Mouse (Mus musculus): Measurements from ENCODE around the gene Tspan4. TPM values are rescaled to one million over a fixed set of nuclear protein-coding genes. Genes with fewer than 3 reads are reported as not detected.

The Tspan4 gene
- polyA plus RNA-seq, 1 experiment = 15.7 TPM

GRCm38 (mm10) chr7:141468164-141468521 is 6.9 kb upstream of the Tspan4 start:
- peak overlapping the region; percentile 87 for H3K27ac ChIP-seq (ENCODE audit: insufficient read depth, low read depth, low read length)
- H3K4me3 ChIP-seq (ENCODE audit: low read depth, low read length) = peak overlapping the region; percentile 76
- no peaks in the 10 kb centered on the region for H3K27me3 ChIP-seq (ENCODE audit: control insufficient read depth, insufficient read depth, low read length)
- peaks cover 27% of the 10 kb centered on the region for H3K36me3 ChIP-seq (ENCODE audit: control insufficient read depth, insufficient read depth, low read length)
- WGBS = 9% methylated on average over 5 of the region's 5 CpGs
- peaks cover 33% of the 10 kb centered on the region for H3K4me1 ChIP-seq (ENCODE audit: control insufficient read depth, insufficient read depth, insufficient read length, low read length)
- no peak for TF ChIP-seq POLR2A (IDR thresholded peaks at IDR 0.05; ENCODE audit: low read depth, low read length)
- TF ChIP-seq CTCF (IDR thresholded peaks at IDR 0.05; ENCODE audit: extremely low read depth, insufficient read length, insufficient replicate concordance, low read depth, low read length) = no peak

GRCm38 (mm10) chr7:141468522-141469211 is 6.4 kb upstream of the Tspan4 start:
- peak overlapping the region; percentile 76 for H3K4me3 ChIP-seq (ENCODE audit: low read depth, low read length)
- TF ChIP-seq POLR2A (IDR thresholded peaks at IDR 0.05; ENCODE audit: low read depth, low read length) (no peak), CTCF (IDR thresholded peaks at IDR 0.05; ENCODE audit: extremely low read depth, insufficient read length, insufficient replicate concordance, low read depth, low read length) (peak; percentile 42; the same call in 1 of the 2 replicates)
- peaks cover 27% of the 10 kb centered on the region for H3K36me3 ChIP-seq (ENCODE audit: control insufficient read depth, insufficient read depth, low read length)
- H3K27me3 ChIP-seq (ENCODE audit: control insufficient read depth, insufficient read depth, low read length) = no peaks in the 10 kb centered on the region
- H3K4me1 ChIP-seq (ENCODE audit: control insufficient read depth, insufficient read depth, insufficient read length, low read length) = peaks cover 33% of the 10 kb centered on the region
- peak overlapping the region; percentile 87 for H3K27ac ChIP-seq (ENCODE audit: insufficient read depth, low read depth, low read length)
- 4% methylated on average over 8 of the region's 8 CpGs for WGBS

- Histone ChIP-seq H3K4me3 (ENCODE audit: low read depth, low read length) (0 out of 2 replicates have a peak overlapping the region, but pooled peaks have one; percentile 21), H3K27me3 (ENCODE audit: control insufficient read depth, insufficient read depth, low read length) (no peaks in the 10 kb centered on the region), H3K27ac (ENCODE audit: insufficient read depth, low read depth, low read length) (peak overlapping the region; percentile 87), H3K36me3 (ENCODE audit: control insufficient read depth, insufficient read depth, low read length) (peaks cover 27% of the 10 kb centered on the region), H3K4me1 (ENCODE audit: control insufficient read depth, insufficient read depth, insufficient read length, low read length) (peaks cover 36% of the 10 kb centered on the region)
- 91% methylated on average over 6 of the region's 6 CpGs for WGBS
- TF ChIP-seq POLR2A (IDR thresholded peaks at IDR 0.05; ENCODE audit: low read depth, low read length) (no peak), CTCF (IDR thresholded peaks at IDR 0.05; ENCODE audit: extremely low read depth, insufficient read length, insufficient replicate concordance, low read depth, low read length) (no peak)
Measured at GRCm38 (mm10) chr7:141469352-141469751, 5.7 kb upstream of the Tspan4 start.

- Histone ChIP-seq H3K36me3 (ENCODE audit: control insufficient read depth, insufficient read depth, low read length) (peaks cover 27% of the 10 kb centered on the region), H3K4me3 (ENCODE audit: low read depth, low read length) (no peak overlapping the region), H3K27ac (ENCODE audit: insufficient read depth, low read depth, low read length) (no peak overlapping the region), H3K27me3 (ENCODE audit: control insufficient read depth, insufficient read depth, low read length) (no peaks in the 10 kb centered on the region), H3K4me1 (ENCODE audit: control insufficient read depth, insufficient read depth, insufficient read length, low read length) (peaks cover 29% of the 10 kb centered on the region)
- 94% methylated on average over 18 of the region's 18 CpGs for WGBS
- no peak for TF ChIP-seq POLR2A (IDR thresholded peaks at IDR 0.05; ENCODE audit: low read depth, low read length)
- TF ChIP-seq CTCF (IDR thresholded peaks at IDR 0.05; ENCODE audit: extremely low read depth, insufficient read length, insufficient replicate concordance, low read depth, low read length) = no peak
Measured at GRCm38 (mm10) chr7:141469901-141470636, 5.0 kb upstream of the Tspan4 start.

GRCm38 (mm10) chr7:141470637-141470944 is 4.4 kb upstream of the Tspan4 start:
- TF ChIP-seq CTCF (IDR thresholded peaks at IDR 0.05; ENCODE audit: extremely low read depth, insufficient read length, insufficient replicate concordance, low read depth, low read length) = no peak
- TF ChIP-seq POLR2A (IDR thresholded peaks at IDR 0.05; ENCODE audit: low read depth, low read length) = no peak
- H3K4me1 ChIP-seq (ENCODE audit: control insufficient read depth, insufficient read depth, insufficient read length, low read length) = peaks cover 27% of the 10 kb centered on the region

GRCm38 (mm10) chr7:141471236-141471635 is 3.8 kb upstream of the Tspan4 start:
- TF ChIP-seq POLR2A (IDR thresholded peaks at IDR 0.05; ENCODE audit: low read depth, low read length) (no peak), CTCF (IDR thresholded peaks at IDR 0.05; ENCODE audit: extremely low read depth, insufficient read length, insufficient replicate concordance, low read depth, low read length) (no peak)
- Histone ChIP-seq H3K4me3 (ENCODE audit: low read depth, low read length) (no peak overlapping the region), H3K4me1 (ENCODE audit: control insufficient read depth, insufficient read depth, insufficient read length, low read length) (peaks cover 34% of the 10 kb centered on the region), H3K36me3 (ENCODE audit: control insufficient read depth, insufficient read depth, low read length) (peaks cover 27% of the 10 kb centered on the region), H3K27ac (ENCODE audit: insufficient read depth, low read depth, low read length) (no peak overlapping the region), H3K27me3 (ENCODE audit: control insufficient read depth, insufficient read depth, low read length) (no peaks in the 10 kb centered on the region)
- 79% methylated on average over 1 of the region's 1 CpGs for WGBS

More at GRCm38 (mm10) chr7:141470637-141470944, 4.4 kb upstream of the Tspan4 start:
- H3K4me3 ChIP-seq (ENCODE audit: low read depth, low read length) = no peak overlapping the region
- peaks cover 27% of the 10 kb centered on the region for H3K36me3 ChIP-seq (ENCODE audit: control insufficient read depth, insufficient read depth, low read length)
- 94% methylated on average over 10 of the region's 10 CpGs for WGBS
- H3K27ac ChIP-seq (ENCODE audit: insufficient read depth, low read depth, low read length) = no peak overlapping the region
- no peaks in the 10 kb centered on the region for H3K27me3 ChIP-seq (ENCODE audit: control insufficient read depth, insufficient read depth, low read length)

- no peak for TF ChIP-seq POLR2A (IDR thresholded peaks at IDR 0.05; ENCODE audit: low read depth, low read length)
- no peak for TF ChIP-seq CTCF (IDR thresholded peaks at IDR 0.05; ENCODE audit: extremely low read depth, insufficient read length, insufficient replicate concordance, low read depth, low read length)
Measured at GRCm38 (mm10) chr7:141472226-141472625, 2.8 kb upstream of the Tspan4 start.

More at GRCm38 (mm10) chr7:141472226-141472625, 2.8 kb upstream of the Tspan4 start:
- Histone ChIP-seq H3K27ac (ENCODE audit: insufficient read depth, low read depth, low read length) (no peak overlapping the region), H3K4me3 (ENCODE audit: low read depth, low read length) (no peak overlapping the region), H3K36me3 (ENCODE audit: control insufficient read depth, insufficient read depth, low read length) (peaks cover 27% of the 10 kb centered on the region), H3K27me3 (ENCODE audit: control insufficient read depth, insufficient read depth, low read length) (no peaks in the 10 kb centered on the region), H3K4me1 (ENCODE audit: control insufficient read depth, insufficient read depth, insufficient read length, low read length) (peaks cover 36% of the 10 kb centered on the region)
- 73% methylated on average over 6 of the region's 6 CpGs for WGBS

Measured in small intestine, adult 2 months (tissue).